Mouse (Mus musculus) stomach, postnatal 0 days (tissue): ENCODE results near the gene Gtf2f2.
A peak's percentile ranks its signal among the peaks of the same experiment; 100 is the strongest.

Experiments
- CTCF ChIP-seq: IDR thresholded peaks from 2 replicates; pipeline ENCODE4 v1.5.1; 2016; ENCODE audit warnings: antibody characterized with exemption, low read depth, mild to moderate bottlenecking, moderate library complexity
- EP300 ChIP-seq: optimal IDR thresholded peaks from 2 replicates; pipeline ENCODE3; 2016; ENCODE audit warnings: antibody characterized with exemption

DNA sequence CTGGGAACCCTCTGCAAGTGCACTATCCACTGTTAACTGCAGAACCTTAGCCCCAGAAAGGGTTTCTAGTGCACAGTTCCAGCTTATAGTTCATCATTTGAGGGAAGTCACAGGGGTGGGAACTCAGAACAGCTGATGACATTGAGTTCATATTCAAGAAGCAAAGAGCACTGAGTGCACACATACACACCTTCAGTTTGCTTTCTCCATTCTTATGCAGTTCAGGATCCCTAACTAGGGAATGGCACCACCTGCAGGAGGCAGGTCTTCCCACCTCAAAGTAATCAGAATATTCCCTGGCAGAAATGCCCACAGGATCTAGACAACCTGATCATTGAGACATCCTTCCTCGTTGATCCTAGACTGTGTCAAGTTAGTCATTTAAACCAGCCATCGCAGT is 151.0 kb downstream of the Gtf2f2 start:
- TF ChIP-seq EP300 (no peak), CTCF (peak; percentile 36)
